In genomic region chr2:167899989-167900421, GRCm38 (mm10) we compare ENCODE assay signal across 10 mouse cellular contexts. TPM values are rescaled to one million over a fixed set of nuclear protein-coding genes. Genes with fewer than 3 reads are reported as not detected.
A peak's percentile ranks its signal among the peaks of the same experiment; 100 is the strongest.
DNase-seq lines count a peak whose midpoint lies in the region; ATAC-seq and TF ChIP-seq lines count a peak whose summit lies in the region.
"Had no signal": no experiment of that assay in that cellular context is flagged by ENCODE, and none has a peak within 500 bp of the region (broad histone marks: within the 10 kb centered on the region; RNA-seq: fewer than 3 reads in every experiment).

No protein-coding gene starts in this region.

- DNase-seq in hindbrain, embryonic 10.5 days (ENCODE audit: low spot score), result peak; percentile 45
- DNase-seq in ES-E14 (ENCODE audit: low read depth, low spot score), result no peak
- DNase-seq in embryonic facial prominence, embryonic 10.5 days (ENCODE audit: low spot score), result peak; percentile 61
- no peak for DNase-seq in right cerebral cortex, postnatal 10 days (ENCODE audit: low spot score in 2 of 2)
- no peak for DNase-seq in layer of hippocampus, adult 9-10 months (ENCODE audit: low spot score)
- DNase-seq in left cerebral cortex, postnatal 4 days, result no peak

- intact Hi-C loops in left cerebral cortex, postnatal 4 days (cut with DNase I), result no loop called here

- 29% methylated on average over 16 of the region's 16 CpGs for WGBS in hindbrain, embryonic 10.5 days
- 35% methylated on average over 16 of the region's 16 CpGs for WGBS in hindbrain, embryonic 16.5 days
- 24% methylated on average over 16 of the region's 16 CpGs for WGBS in embryonic facial prominence, embryonic 10.5 days
- WGBS in limb, embryonic 13.5 days, result 4% methylated on average over 16 of the region's 16 CpGs

- H3K9ac ChIP-seq in hindbrain, embryonic 16.5 days (ENCODE audit: low read depth, low read length), result no peak overlapping the region
- H3K9ac ChIP-seq in ES-E14 (ENCODE audit: insufficient read depth, low read depth, low read length, poor library complexity, severe bottlenecking), result peak overlapping the region; percentile 16; the same call in 1 of the 2 replicates
- peak overlapping the region; percentile 31; the same call in 1 of the 2 replicates for H3K9ac ChIP-seq in limb, embryonic 13.5 days
- H3K9ac ChIP-seq: liver, embryonic 12.5 days had no signal

- no peaks in the 10 kb centered on the region for H3K9me3 ChIP-seq in hindbrain, embryonic 10.5 days
- no peaks in the 10 kb centered on the region for H3K9me3 ChIP-seq in hindbrain, embryonic 16.5 days (ENCODE audit: control insufficient read depth, low read length)
- H3K9me3 ChIP-seq in ES-E14 (ENCODE audit: control insufficient read depth, insufficient read depth, low read depth, low read length), result no peaks in the 10 kb centered on the region
- no peaks in the 10 kb centered on the region for H3K9me3 ChIP-seq in embryonic facial prominence, embryonic 10.5 days
- peaks cover 2% of the 10 kb centered on the region; the same call in 1 of the 2 replicates for H3K9me3 ChIP-seq in limb, embryonic 13.5 days
- H3K9me3 ChIP-seq: liver, embryonic 12.5 days had no signal

- peaks cover 17% of the 10 kb centered on the region for H3K4me1 ChIP-seq in hindbrain, embryonic 10.5 days (replicated peaks)
- H3K4me1 ChIP-seq in hindbrain, embryonic 16.5 days (ENCODE audit: control insufficient read depth, insufficient read depth, low read depth, low read length), result no peaks in the 10 kb centered on the region
- peaks cover 0 to 2% of the 10 kb centered on the region in 2 experiments; a peak in 1 of 4 replicates for H3K4me1 ChIP-seq in ES-E14 (ENCODE audit: control insufficient read depth in 2 of 2, insufficient read depth in 2 of 2, low read length in 2 of 2, poor library complexity in 1 of 2)
- peaks cover 17% of the 10 kb centered on the region for H3K4me1 ChIP-seq in embryonic facial prominence, embryonic 10.5 days
- H3K4me1 ChIP-seq in limb, embryonic 13.5 days, result peaks cover 22% of the 10 kb centered on the region
- H3K4me1 ChIP-seq: liver, embryonic 12.5 days had no signal

- H3K36me3 ChIP-seq in hindbrain, embryonic 10.5 days, result no peaks in the 10 kb centered on the region
- no peaks in the 10 kb centered on the region for H3K36me3 ChIP-seq in hindbrain, embryonic 16.5 days (ENCODE audit: control insufficient read depth, insufficient read depth, low read length)
- no peaks in the 10 kb centered on the region for H3K36me3 ChIP-seq in ES-E14 (ENCODE audit: control insufficient read depth, insufficient read depth, low read length, poor library complexity, severe bottlenecking)
- H3K36me3 ChIP-seq in embryonic facial prominence, embryonic 10.5 days (replicated peaks), result no peaks in the 10 kb centered on the region
- no peaks in the 10 kb centered on the region for H3K36me3 ChIP-seq in limb, embryonic 13.5 days
- H3K36me3 ChIP-seq: liver, embryonic 12.5 days had no signal

- H3K4me3 ChIP-seq in hindbrain, embryonic 10.5 days, result no peak overlapping the region
- H3K4me3 ChIP-seq in hindbrain, embryonic 16.5 days (ENCODE audit: low read length), result no peak overlapping the region
- H3K4me3 ChIP-seq in ES-E14 (ENCODE audit: insufficient read depth in 1 of 2, low read depth in 1 of 2, low read length in 2 of 2, poor library complexity in 1 of 2, severe bottlenecking in 1 of 2), result peak overlapping the region in 1 of 2 experiments; percentile 14; a peak in 1 of 4 replicates
- peak overlapping the region; percentile 29 for H3K4me3 ChIP-seq in embryonic facial prominence, embryonic 10.5 days
- H3K4me3 ChIP-seq in limb, embryonic 13.5 days, result no peak overlapping the region
- H3K4me3 ChIP-seq: liver, embryonic 12.5 days; myocyte had no signal

- H3K27ac ChIP-seq in hindbrain, embryonic 10.5 days, result no peak overlapping the region
- no peak overlapping the region for H3K27ac ChIP-seq in hindbrain, embryonic 16.5 days (ENCODE audit: low read depth, low read length)
- no peak overlapping the region for H3K27ac ChIP-seq in ES-E14 (ENCODE audit: insufficient read depth, low read depth, low read length, poor library complexity, severe bottlenecking)
- H3K27ac ChIP-seq in embryonic facial prominence, embryonic 10.5 days (replicated peaks), result no peak overlapping the region
- H3K27ac ChIP-seq in limb, embryonic 13.5 days, result no peak overlapping the region
- H3K27ac ChIP-seq: liver, embryonic 12.5 days had no signal

- ATAC-seq in hindbrain, embryonic 16.5 days, result no peak
- ATAC-seq in limb, embryonic 13.5 days (ENCODE audit: low FRiP score, low read depth), result peak; percentile 60
- ATAC-seq: liver, embryonic 12.5 days had no signal

- in situ Hi-C loops in ES-E14 (cut with MboI; ENCODE audit: low sequenced_read_pairs in 2 of 2, unreplicated experiment in 2 of 2), result loop anchor here (5.0 to 10.0 kb wide), 2 partner anchors 213 to 365 kb away; partner anchors contain the start of genes Cebpb (in 2 of the 2), Tmem189 (in 2 of the 2) and Snai1 (in 1 of the 2)

- peaks cover 41% of the 10 kb centered on the region for H3K27me3 ChIP-seq in hindbrain, embryonic 10.5 days (ENCODE audit: insufficient read depth, poor library complexity, severe bottlenecking)
- H3K27me3 ChIP-seq in hindbrain, embryonic 16.5 days (replicated peaks; ENCODE audit: control insufficient read depth, insufficient read depth, low read length), result peaks cover 3% of the 10 kb centered on the region
- peaks cover 42% of the 10 kb centered on the region for H3K27me3 ChIP-seq in embryonic facial prominence, embryonic 10.5 days (replicated peaks; ENCODE audit: low read depth, poor library complexity, severe bottlenecking)
- H3K27me3 ChIP-seq in limb, embryonic 13.5 days, result peaks cover 28% of the 10 kb centered on the region

- no peak overlapping the region for H3K4me2 ChIP-seq in hindbrain, embryonic 16.5 days (ENCODE audit: low read length)
- H3K4me2 ChIP-seq in limb, embryonic 13.5 days (replicated peaks), result peak overlapping the region; percentile 36
- H3K4me2 ChIP-seq: liver, embryonic 12.5 days had no signal

TF ChIP-seq in ES-E14, 5 proteins besides CTCF, POLR2A, EP300 and RAD21:
- TF ChIP-seq ZNF384 (IDR thresholded peaks at IDR 0.05; ENCODE audit: low read depth, low read length), result no peak
- TF ChIP-seq MAFK (IDR thresholded peaks at IDR 0.05; ENCODE audit: insufficient read depth, low read depth, low read length), result no peak
- no peak for TF ChIP-seq ZC3H11A (IDR thresholded peaks at IDR 0.05; ENCODE audit: borderline replicate concordance, low read depth, low read length)
- TF ChIP-seq HCFC1 (IDR thresholded peaks at IDR 0.05; ENCODE audit: borderline replicate concordance, insufficient read depth, low read length), result no peak
- TF ChIP-seq CHD2 (IDR thresholded peaks at IDR 0.05; ENCODE audit: low read depth, low read length), result no peak

RNA-seq across cellular contexts. Expression of gene Ptpn1, which starts 31.9 kb away (rescaled TPM):
- 75.9 and 86.1 TPM in 2 replicates for polyA plus RNA-seq in hindbrain, embryonic 10.5 days (2016; fragmentation: Nextera tagmentation; extraction: Ambion mirVana)
- polyA plus RNA-seq in hindbrain, embryonic 16.5 days (2015; fragmentation: Nextera tagmentation; extraction: Ambion mirVana), result 64.8 and 69.2 TPM in 2 replicates
- 31.1 and 39.9 TPM in 2 replicates for total RNA-seq in ES-E14 (2012; rRNA removed)
- polyA plus RNA-seq in embryonic facial prominence, embryonic 10.5 days (2016; fragmentation: Nextera tagmentation; extraction: Ambion mirVana), result 66.2 and 71.7 TPM in 2 replicates
- 54.0 and 54.9 TPM in 2 replicates for polyA plus RNA-seq in limb, embryonic 13.5 days (2015; fragmentation: Nextera tagmentation; extraction: Ambion mirVana)
- total RNA-seq in left cerebral cortex, postnatal 4 days (2021), result 10 to 100 TPM; 66.8 to 68.7 TPM

Comparison
In these comparisons a context has a peak if more than half of its experiments do, and no peak if none do; other contexts are left out.
1. DNase-seq: peak in hindbrain, embryonic 10.5 days (single experiment) and embryonic facial prominence, embryonic 10.5 days (single experiment); none in ES-E14 (single experiment), right cerebral cortex, postnatal 10 days (0 of 2), layer of hippocampus, adult 9-10 months (single experiment) and left cerebral cortex, postnatal 4 days (single experiment).